Mouse (Mus musculus) E14TG2a.4 (cell line): Measurements from ENCODE around the gene Arntl.

Experiments
- CTCF ChIP-seq: conservative IDR thresholded peaks from 2 replicates; pipeline ENCODE4 v1.5.1; 2014; ENCODE audit warnings: low read length
- NANOG ChIP-seq: IDR thresholded peaks from 2 replicates; pipeline ENCODE4 v1.6.1; 2014; ENCODE audit warnings: borderline replicate concordance, low read length, mixed read lengths
- POU5F1 ChIP-seq: IDR thresholded peaks from 2 replicates; pipeline ENCODE4 v1.6.1; 2014; ENCODE audit warnings: low read length, borderline replicate concordance

- TF ChIP-seq POU5F1 (no peak), CTCF (no peak), NANOG (no peak)
Measured at GRCm38 (mm10) chr7:113249134-113249825, 42.0 kb downstream of the Arntl start.
